In genomic region chr3:65586483-65586905, GRCm38 (mm10) we compare ENCODE assay signal across 8 mouse cellular contexts. TPM values are rescaled to one million over a fixed set of nuclear protein-coding genes. Genes with fewer than 3 reads are reported as not detected.
DNase-seq lines count a peak whose midpoint lies in the region; ATAC-seq and TF ChIP-seq lines count a peak whose summit lies in the region.

No protein-coding gene starts in this region.

- H3K4me2 ChIP-seq in embryonic facial prominence, embryonic 13.5 days, result peak overlapping the region; percentile 52
- peak overlapping the region; percentile 51 for H3K4me2 ChIP-seq in neural tube, embryonic 14.5 days (ENCODE audit: low read depth, low read length)

- TF ChIP-seq CTCF in lung, adult 2 months (IDR thresholded peaks at IDR 0.05; ENCODE audit: insufficient read depth, low read length), result no peak

- peak; percentile 26 for DNase-seq in urinary bladder, postnatal 25 days (ENCODE audit: low spot score)
- DNase-seq in urinary bladder, adult 18-20 months (ENCODE audit: low spot score in 2 of 2), result no peak
- DNase-seq in layer of hippocampus, adult 8-10 months (ENCODE audit: low spot score in 2 of 2), result peak; percentile 30 to 47
- DNase-seq in lung, adult 2 months, result peak; percentile 38
- no peak for DNase-seq in gastrocnemius, adult 18-20 months (ENCODE audit: low spot score)

- H3K27ac ChIP-seq in embryonic facial prominence, embryonic 13.5 days, result peak overlapping the region; percentile 64; the same call in 1 of the 2 replicates
- H3K27ac ChIP-seq in neural tube, embryonic 14.5 days (ENCODE audit: low read depth, low read length), result no peak overlapping the region

- H3K27me3 ChIP-seq in embryonic facial prominence, embryonic 13.5 days, result no peaks in the 10 kb centered on the region
- H3K27me3 ChIP-seq in neural tube, embryonic 14.5 days (ENCODE audit: control insufficient read depth, insufficient read depth, low read length), result no peaks in the 10 kb centered on the region

- WGBS in embryonic facial prominence, embryonic 13.5 days, result 8% methylated on average over 16 of the region's 16 CpGs
- WGBS in lung, adult 2 months, result 6% methylated on average over 16 of the region's 16 CpGs
- WGBS in neural tube, embryonic 14.5 days, result 3% methylated on average over 16 of the region's 16 CpGs

- peak overlapping the region; percentile 11; the same call in 1 of the 2 replicates for H3K9ac ChIP-seq in embryonic facial prominence, embryonic 13.5 days
- no peak overlapping the region for H3K9ac ChIP-seq in neural tube, embryonic 14.5 days (replicated peaks; ENCODE audit: low read depth, low read length)

- no peaks in the 10 kb centered on the region for H3K9me3 ChIP-seq in embryonic facial prominence, embryonic 13.5 days
- H3K9me3 ChIP-seq in neural tube, embryonic 14.5 days (ENCODE audit: control insufficient read depth, low read length), result no peaks in the 10 kb centered on the region

- H3K4me3 ChIP-seq in embryonic facial prominence, embryonic 13.5 days, result peak overlapping the region; percentile 21
- H3K4me3 ChIP-seq in lung, adult 2 months (replicated peaks; ENCODE audit: extremely low read depth, low read depth, low read length), result peak overlapping the region; percentile 26
- H3K4me3 ChIP-seq in neural tube, embryonic 14.5 days (ENCODE audit: low read depth, low read length), result peak overlapping the region; percentile 25

- TF ChIP-seq POLR2A in lung, adult 2 months (IDR thresholded peaks at IDR 0.05; ENCODE audit: borderline replicate concordance, extremely low read depth, low read depth, low read length), result 0 out of 2 replicates have a peak, but pooled peaks have one; percentile 4

- peaks cover 38% of the 10 kb centered on the region for H3K4me1 ChIP-seq in embryonic facial prominence, embryonic 13.5 days
- H3K4me1 ChIP-seq in lung, adult 2 months (ENCODE audit: control insufficient read depth, insufficient read depth, low read length), result 0 out of 2 replicates have a peak, but pooled peaks cover 2% of the 10 kb centered on the region
- no peaks in the 10 kb centered on the region for H3K4me1 ChIP-seq in neural tube, embryonic 14.5 days (ENCODE audit: control insufficient read depth, insufficient read depth, low read length)

- no peaks in the 10 kb centered on the region for H3K36me3 ChIP-seq in embryonic facial prominence, embryonic 13.5 days
- no peaks in the 10 kb centered on the region for H3K36me3 ChIP-seq in neural tube, embryonic 14.5 days (ENCODE audit: control insufficient read depth, insufficient read depth, low read length)

- ATAC-seq in embryonic facial prominence, embryonic 13.5 days (ENCODE audit: insufficient number of reproducible peaks, insufficient read depth, low FRiP score, low TSS enrichment, low read depth), result 0 out of 2 replicates have a peak, but pooled peaks have one; percentile 40
- ATAC-seq in hematopoietic stem cell, adult 5-6 weeks (replicated peaks in 1 of 2; ENCODE audit: insufficient read depth in 1 of 2, low FRiP score in 2 of 2, low TSS enrichment in 1 of 2, low read depth in 1 of 2, poor library complexity in 2 of 2, severe bottlenecking in 2 of 2), result peak; percentile 81 to 82
- peak; percentile 89 for ATAC-seq in neural tube, embryonic 14.5 days (ENCODE audit: low read depth)

RNA-seq across cellular contexts. Expression of gene Tiparp, which starts 58.3 kb away (rescaled TPM):
- polyA plus RNA-seq in embryonic facial prominence, embryonic 13.5 days (2015; fragmentation: Nextera tagmentation; extraction: Ambion mirVana), result 34.5 and 38.6 TPM in 2 replicates
- total RNA-seq in hematopoietic stem cell, adult 5-6 weeks (2017), result 48.0 and 50.8 TPM in 2 replicates
- 10 to 100 TPM; 15.0 to 21.8 (median 15.9) TPM for total RNA-seq in layer of hippocampus, adult 8-10 months (2022)
- polyA plus RNA-seq in lung, adult 2 months (2012; rRNA removed), result 4.7 and 5.7 TPM in 2 replicates
- polyA plus RNA-seq in neural tube, embryonic 14.5 days (2014; fragmentation: Nextera tagmentation; extraction: Ambion mirVana), result 30.7 and 36.2 TPM in 2 replicates
- 10 to 100 TPM; 14.0 to 41.9 TPM for total RNA-seq in gastrocnemius, adult 18-20 months (2021)

Comparison
In these comparisons a context has a peak if more than half of its experiments do, and no peak if none do; other contexts are left out.
1. DNase-seq: peak in urinary bladder, postnatal 25 days (single experiment), layer of hippocampus, adult 8-10 months (2 of 2) and lung, adult 2 months (single experiment); none in urinary bladder, adult 18-20 months (0 of 2) and gastrocnemius, adult 18-20 months (single experiment).
2. Peak in every context shown above with its lines, with median percentiles within 50 percentile points of each other: ATAC-seq and H3K4me3 ChIP-seq.